Mouse (Mus musculus): ENCODE data around the gene Bysl.
A peak's percentile ranks its signal among the peaks of the same experiment; 100 is the strongest.
"Not testable (repeated sequence)": the region's sequence is repeated elsewhere in the genome, so short reads cannot be mapped to it uniquely, and the experiment has no call there.

Bysl gene

DNA sequence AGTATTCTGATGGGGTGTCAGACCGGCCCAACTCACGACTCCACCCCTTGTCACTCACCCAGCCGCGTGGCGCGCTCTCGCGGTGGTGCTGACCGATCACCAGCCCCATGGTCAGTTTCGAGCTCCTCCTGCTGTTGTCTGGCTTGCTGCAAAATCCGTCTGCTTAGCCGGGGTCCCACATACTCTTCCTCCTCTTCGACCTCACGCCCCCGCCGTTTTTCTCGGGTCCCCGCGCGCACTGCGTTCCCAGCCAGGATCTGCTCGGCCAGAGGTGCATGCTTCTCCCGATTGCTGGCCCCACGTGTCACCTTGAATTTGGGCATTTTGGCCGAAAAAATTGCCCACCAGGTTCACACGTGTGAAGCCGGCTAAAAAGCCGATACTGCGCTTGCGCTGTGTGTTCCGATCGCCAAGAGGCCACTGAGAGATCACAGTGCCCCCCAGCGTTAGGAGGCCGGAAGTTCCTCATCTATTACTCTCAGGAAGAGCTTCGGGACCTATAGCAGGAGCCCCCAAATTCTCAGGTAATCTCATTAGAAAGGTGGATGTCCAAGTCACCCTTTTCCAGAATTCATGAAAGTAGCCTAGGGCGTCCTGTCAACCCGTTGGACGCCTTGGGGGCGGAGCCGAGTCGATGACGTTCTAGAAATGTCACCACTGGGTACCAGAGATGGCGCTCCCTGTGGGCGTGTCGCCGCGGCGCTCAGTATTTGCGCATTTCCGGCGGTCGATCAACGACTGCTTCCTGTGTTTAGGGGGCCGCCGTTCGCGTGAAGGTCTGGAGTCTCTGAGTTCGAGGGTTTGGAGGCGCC, at the start of gene Bysl, which contains the start of the genes Med20 and Gm20517:
Bysl (minus strand) TSS at position 644 of the 812 bp plus-strand sequence.
Med20 (plus strand) TSS at position 734 of the 812 bp plus-strand sequence.
Gm20517 (plus strand) TSS at position 741 of the 812 bp plus-strand sequence.
- DNase-seq (ENCODE audit: low spot score in 2 of 2) = peak; percentile 95 to 97

DNA sequence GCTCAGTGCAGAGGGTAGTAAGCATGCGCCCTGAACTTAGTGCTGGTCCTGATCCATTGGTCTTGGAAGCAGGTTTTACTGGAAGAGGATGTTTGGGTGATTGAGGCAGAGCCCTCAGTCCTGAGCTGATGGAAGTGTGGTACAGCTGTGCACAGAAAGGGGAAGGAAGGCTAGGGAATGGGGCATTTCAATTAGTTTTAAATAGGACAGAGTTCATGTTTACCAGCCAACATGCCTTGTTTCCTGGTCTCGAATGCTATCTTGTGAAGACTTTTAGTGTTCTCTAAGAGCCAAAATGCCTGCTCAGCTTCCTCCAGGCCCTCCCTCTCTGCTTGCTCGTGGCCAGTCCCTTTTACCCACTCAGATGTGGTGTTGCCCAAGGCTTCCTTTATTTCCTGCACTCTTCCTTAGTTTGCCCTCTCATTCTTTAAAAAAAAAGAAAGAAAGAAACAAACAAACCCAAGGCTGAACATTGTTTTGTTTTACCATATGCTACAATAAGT, 47.5 kb upstream of the Bysl start:
- DNase-seq (ENCODE audit: low spot score in 2 of 2) = no peak

DNA sequence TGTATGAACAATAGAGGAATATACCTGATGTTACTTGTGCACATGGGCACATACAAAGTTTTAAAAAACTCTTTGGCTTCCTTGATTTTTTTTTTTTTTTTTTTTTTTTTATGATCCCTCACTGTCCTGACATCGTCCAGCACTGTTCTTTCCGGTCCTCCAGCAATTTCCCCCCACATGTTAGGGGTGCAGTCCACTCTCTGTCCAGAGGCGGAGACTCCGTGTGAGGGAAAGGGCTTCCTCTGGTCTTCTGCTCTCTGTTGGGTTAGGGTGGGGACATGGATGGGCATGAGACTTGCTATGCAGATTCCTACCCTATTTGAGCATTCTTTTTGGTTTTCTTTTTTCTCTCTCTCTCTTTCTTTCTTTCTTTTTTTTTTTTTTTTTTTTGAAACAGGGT, 46.6 kb upstream of the Bysl start:
- DNase-seq (ENCODE audit: low spot score in 2 of 2) = no peak

DNA sequence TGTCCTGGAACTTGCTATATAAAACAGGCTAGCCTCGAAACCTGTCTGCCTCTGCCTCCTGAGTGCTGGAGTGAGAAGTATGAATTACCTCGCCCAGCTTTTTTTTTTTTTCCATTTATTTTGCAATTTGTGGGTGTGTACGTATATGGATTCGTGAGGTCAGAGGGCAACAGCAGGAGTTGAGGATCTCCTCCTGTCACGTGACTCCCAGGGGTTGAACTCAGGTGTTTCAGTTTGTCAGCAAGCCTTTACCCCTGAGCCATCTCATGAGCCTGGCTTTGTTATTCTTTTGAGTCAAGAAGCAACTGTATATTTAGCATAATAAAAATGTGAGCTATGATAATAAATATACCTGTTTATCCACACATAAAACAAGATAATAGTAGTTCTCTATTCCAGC, 44.4 kb upstream of the Bysl start:
- no peak for DNase-seq (ENCODE audit: low spot score in 2 of 2)

DNA sequence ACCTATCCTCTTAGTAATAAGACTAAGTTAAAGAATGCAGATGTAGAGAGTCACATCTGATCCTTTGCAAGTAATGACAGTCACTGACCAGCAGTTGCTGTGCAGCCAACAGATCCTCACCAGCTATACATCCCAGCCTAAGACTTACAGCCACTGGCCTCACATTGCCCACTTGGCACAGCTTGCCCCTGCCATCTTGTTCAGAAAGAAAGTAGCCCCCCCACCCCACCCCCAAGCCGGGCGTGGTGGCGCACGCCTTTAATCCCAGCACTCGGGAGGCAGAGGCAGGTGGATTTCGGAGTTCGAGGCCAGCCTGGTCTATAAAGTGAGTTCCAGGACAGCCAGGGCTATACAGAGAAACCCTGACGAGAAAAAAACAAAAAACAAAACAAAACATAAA, 43.1 kb upstream of the Bysl start:
- DNase-seq (ENCODE audit: low spot score in 2 of 2) = not testable (repeated sequence)

DNA sequence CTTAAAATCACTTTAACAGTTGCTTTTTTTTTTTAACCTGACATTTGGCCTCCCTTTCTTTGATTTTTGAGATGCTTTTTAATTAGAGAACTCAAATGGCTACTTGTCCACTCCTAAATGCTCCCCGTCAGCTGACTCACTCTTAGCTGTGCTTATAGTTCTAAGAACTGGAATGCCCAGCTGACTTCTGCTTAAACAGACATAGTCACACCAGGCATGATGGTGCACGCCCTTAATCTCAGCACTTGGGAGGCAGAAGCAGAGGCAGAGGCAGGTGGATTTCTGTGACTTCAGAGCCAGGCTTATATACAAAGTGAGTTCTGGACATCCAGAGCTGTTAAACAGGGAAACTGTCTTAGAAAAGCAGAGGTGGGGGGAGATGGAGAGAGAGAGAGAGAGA, 40.7 kb upstream of the Bysl start:
- DNase-seq (ENCODE audit: low spot score in 2 of 2) = no peak

DNA sequence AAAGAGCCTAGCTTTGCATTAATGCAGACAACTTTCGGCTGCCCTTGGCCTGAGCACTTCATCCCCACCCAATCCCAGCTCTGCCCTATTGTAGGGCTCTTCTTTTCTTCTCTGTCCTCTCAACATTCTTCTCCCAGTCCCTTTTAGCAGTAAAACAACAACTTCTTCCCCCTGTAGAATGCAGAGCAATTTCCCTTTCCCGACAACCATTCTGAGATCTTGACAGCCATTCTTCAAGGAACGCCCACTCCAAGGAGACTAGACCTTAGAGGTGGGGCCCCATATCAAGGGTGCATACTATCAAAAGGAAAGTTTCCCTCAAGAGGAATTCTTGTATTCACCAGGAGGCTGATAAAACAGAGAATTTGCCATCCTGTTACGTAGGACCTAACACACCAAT, 37.7 kb upstream of the Bysl start:
- DNase-seq (ENCODE audit: low spot score in 2 of 2) = no peak

DNA sequence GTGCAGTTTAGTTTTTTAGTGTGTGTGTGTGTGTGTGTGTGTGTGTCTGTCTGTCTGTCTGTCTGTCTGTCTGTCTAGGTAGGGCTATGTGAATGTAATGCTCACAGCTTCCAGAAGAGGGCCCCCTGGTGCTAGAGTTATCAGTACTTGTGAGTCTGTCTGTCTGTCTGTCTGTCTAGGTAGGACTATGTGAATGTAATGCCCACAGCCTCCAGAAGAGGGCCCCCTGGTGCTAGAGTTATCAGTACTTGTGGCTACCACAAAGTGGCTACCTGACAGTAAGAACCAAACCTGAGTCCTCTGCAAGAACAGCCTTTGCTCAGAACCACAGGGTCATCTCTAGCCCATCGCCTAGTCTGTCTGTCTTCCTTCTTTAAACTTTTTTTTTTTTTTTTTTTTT, 35.4 kb upstream of the Bysl start:
- DNase-seq (ENCODE audit: low spot score in 2 of 2) = peak; percentile 32 to 40

DNA sequence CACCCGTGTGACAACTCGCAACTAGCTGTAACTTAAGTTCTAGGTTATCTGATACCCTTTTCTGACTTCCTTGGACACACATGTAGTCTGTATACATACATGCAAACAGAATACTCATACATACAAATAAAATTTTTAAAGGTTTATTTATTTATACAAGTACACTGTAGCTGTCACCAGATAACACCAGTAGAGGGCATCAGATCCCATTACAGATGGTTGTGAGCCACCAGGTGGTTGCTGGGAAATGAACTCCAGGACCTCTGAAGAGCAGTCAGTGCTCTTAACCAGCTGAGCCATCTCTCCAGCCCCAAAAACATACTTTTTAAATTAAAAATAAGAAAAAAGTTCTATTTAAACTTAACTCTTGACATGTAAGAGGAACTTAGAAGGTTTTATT, 31.7 kb upstream of the Bysl start:
- DNase-seq (ENCODE audit: low spot score in 2 of 2) = no peak

DNA sequence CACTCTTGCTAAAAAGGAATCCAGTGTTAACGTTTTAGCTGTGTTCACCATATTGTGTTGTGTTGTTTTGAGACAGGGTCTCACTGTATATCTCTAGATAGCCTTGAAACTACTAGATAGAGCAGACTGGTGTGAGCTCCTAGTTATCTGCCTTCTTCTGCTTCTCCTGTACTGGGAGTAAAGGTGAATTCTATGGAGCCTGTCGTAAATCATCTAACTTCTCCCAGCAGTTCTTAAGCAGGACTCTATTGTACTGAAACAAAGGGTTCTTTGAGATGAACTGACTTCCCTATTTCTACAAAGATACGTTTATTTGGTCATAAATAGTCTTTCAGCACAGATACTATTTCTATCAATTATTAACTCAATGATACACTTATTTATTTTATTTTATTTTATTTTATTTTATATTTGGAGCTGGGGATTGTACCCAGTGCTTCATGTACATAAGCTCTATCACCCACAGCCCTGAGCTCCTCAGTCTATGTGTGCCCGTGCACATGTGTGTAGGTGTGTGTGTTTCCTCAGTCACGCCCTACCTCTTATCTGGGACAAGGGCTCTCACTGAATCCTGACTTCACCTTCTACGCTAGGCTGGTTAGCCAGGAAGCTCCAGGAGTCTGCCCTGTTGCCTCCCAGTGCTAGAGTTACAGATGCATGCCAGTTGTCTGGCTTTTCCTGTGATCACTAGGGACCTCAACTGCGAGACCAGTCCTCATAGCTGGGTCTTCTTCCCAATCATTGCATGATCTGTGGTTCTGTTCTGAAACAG, 22.9 kb upstream of the Bysl start:
- DNase-seq (ENCODE audit: low spot score in 2 of 2) = no peak

DNA sequence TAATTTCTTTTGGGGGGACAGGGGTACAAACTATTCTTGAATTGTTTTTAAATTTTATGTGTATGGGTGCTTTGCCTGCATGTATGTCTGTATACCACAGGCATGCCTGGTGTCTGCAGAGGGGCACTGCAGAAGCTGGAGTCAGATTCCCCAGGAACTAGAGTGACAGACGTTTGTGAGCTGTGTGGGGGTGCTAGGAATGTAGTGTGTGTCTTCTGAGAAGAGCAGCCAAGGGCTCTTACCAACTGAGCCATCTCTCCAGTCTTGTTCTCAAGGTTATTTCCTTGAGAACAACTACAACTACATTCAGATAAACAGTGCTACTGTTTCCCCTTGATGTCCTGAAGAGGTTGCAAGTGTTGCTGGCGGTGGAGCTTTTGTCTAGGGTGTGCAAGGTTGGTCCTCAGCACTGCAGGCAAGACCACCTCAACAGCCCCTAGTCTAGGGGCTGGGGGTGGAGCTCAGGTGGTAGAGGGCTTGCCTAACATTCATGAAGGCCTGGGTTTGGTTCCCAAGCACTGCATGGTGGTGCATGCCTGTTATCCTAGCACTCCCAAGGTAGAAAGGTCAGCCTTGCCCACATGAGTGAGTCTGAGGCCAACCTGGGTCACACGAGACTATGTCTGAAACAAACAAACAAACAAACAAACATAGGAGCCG, 21.0 kb upstream of the Bysl start:
- no peak for DNase-seq (ENCODE audit: low spot score in 2 of 2)

DNA sequence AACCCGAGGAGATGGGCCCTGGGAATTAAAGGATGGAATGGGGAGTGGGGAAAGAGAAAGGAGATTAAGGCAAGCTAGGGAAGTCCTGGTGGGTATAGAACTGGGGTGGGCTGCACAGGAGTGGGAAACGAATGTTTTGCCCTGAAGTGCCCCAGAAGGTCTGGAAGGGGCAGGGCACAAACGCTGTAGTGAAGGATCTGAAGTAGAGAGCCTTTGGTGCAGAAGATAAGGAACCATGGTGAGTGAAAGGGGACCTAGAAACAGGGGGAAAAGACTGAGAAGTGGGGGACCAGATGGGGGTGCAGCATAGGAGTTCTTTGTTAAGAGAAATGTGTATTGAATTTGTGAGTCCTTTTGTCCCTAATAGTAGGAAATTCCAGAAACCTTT, 19.4 kb upstream of the Bysl start, which contains the start of gene Usp49:
Usp49 (plus strand) TSS at position 13 of the 388 bp plus-strand sequence.
- DNase-seq (ENCODE audit: low spot score in 2 of 2) = no peak

DNA sequence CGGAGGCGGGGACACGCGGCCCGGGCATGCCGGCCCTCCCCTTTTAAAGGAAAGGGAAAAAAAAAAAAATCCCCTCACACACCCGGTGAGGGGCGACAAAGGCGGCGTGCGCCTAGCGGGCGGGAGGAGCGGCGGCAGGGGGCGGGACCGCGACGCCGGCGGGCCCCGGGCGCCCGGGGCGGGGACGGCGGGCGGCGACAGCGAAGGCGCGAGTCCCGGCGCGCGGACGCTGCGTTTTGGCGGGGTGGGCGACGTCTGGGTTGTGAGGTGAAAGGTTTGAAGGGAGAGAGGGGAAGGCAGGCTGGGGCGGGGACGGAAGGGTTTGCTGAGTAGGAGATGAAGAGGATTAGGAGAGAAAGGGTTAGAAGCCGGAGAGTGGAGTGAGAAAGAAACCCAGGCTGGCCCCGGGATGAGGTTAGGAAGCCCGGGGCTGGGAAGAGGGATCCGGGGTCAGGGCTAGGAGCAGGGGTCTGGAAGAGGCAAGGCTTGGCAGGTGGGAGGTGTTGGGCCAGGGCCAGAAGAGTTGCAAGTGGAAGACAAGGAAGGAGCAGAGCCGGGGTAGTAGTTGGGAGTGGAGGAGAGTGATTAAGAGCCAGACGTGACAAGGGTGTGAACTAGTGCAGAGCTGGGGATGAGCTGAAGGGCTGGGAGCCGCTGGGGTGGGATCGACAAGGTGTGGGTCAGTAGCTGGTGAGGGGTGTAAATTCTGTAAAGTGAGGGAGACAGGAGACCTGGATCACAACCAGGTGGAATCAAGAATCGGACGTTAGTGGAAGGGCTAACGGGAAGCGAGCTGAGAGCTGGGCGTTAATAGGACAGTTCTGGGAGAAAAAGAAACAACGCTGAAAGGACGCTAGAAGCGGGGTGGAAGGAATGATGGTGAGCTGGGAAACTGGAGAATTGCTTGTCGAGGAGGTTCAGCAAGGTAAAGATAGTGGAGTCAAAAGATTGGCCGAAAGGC, 18.7 kb upstream of the Bysl start:
- no peak for DNase-seq (ENCODE audit: low spot score in 2 of 2)

DNA sequence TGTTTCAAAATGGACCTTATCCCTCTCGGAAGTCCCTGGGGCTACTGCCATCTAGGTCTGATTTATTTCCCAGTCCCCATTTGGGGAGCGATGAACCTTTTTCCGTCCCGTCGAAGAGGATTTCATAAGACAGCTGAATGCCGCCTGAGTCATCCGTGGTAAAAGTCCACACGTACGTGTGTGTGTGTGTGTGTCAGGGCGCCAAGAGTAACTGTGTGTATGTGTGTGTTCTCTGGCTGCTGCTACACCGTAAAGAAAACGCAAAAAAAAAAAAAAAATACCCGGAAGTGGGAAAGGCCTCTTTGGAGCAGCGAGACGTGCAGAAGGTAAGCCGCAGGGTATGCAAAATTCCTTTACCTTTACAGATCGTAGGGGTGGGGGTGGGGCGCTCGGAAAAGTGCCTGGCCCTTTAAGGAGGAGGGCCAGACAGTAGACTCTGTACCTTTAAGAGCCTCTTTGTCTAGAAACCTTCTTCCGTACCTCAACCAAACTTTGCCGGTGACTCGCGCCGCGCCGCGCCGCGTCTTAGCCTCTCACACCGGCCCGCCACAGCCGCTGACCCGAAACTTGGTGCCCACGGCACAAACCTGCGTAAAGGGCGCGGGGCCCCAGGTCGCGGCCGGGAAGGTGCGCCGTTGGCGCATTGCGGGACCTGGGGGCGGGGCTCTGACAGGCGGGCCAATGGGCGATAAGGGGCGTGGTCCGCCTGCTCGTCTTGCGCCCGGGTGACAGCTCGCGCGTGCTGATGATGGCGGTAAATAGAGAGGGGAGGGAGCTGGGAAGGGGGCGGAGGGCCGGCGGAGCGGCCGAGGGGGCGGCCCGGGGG, 17.8 kb upstream of the Bysl start:
- DNase-seq (ENCODE audit: low spot score in 2 of 2) = peak; percentile 91 to 93

DNA sequence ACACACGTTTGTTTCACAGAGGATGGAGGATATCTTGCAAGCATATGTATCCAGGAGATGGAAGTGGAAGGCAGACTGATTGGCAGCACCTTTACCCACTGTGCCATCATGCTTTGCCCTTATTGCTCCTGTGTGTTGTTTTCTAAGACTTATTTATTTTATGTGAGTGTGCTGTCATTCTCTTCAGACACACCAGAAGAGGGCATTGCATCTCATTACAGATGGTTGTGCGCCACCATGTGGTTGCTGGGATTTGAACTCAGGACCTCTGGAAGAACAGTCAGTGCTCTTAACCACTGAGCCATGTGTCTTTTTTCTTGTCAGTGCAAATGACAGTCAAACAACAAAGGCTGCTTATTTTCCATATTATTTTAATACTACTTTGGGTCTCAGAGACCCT, 16.5 kb upstream of the Bysl start:
- DNase-seq (ENCODE audit: low spot score in 2 of 2) = no peak

DNA sequence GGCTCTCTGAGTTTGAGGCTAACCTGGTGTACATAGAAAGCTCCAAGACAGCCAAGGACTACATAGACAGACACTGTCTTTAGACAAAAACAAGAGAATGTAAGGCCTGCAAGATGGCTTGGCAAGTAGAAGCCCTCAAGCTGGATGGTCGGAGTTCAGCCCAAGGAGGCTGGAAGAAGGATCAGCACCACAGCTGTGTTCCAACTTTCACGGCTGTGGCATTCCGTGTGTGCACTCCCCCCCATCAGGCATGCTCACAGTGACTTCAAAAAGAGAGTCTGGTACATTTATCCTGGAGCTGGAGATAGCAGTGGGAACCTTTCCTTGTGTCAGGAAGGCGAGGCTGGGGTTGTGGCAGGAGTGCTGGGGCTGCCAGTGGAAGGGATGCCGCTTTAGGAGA, 14.7 kb upstream of the Bysl start:
- no peak for DNase-seq (ENCODE audit: low spot score in 2 of 2)

DNA sequence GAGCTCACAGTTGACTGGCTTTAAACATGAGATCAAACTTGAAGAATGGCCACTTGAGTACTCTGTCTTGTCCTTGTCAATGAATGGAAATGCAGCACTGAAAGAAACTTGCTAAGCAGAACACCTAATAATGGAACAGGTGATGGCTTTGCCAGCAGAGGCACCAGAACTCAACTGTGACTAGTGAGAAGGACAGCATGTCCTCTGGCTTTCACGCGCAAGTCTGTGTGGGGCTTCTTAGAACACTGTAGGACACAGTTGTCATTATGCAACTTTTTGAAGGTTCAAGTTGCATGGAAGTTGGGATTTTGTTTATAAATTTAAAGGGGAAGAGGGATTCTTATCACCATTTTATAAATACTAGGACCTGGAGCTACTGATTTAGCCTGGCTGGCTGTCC, 13.8 kb upstream of the Bysl start:
- no peak for DNase-seq (ENCODE audit: low spot score in 2 of 2)

DNA sequence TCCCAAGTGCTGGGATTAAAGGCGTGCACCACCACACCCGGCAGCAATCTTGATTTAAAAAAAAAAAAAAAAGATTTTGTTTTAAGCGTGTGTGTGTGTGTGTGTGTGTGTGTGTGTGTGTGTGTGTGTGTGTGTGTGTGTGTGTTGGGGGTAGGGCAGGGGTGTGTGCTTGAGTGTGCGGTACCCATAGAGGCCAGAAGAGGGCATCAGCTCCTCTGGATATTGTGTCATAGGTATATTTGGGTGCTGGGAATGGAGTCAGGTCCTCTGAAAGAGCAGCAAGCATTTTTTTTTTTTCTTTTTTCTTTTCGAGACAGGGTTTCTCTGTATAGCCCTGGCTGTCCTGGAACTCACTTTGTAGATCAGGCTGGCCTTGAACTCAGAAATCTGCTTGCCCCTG, 13.3 kb upstream of the Bysl start:
- not testable (repeated sequence) for DNase-seq (ENCODE audit: low spot score in 2 of 2)

DNA sequence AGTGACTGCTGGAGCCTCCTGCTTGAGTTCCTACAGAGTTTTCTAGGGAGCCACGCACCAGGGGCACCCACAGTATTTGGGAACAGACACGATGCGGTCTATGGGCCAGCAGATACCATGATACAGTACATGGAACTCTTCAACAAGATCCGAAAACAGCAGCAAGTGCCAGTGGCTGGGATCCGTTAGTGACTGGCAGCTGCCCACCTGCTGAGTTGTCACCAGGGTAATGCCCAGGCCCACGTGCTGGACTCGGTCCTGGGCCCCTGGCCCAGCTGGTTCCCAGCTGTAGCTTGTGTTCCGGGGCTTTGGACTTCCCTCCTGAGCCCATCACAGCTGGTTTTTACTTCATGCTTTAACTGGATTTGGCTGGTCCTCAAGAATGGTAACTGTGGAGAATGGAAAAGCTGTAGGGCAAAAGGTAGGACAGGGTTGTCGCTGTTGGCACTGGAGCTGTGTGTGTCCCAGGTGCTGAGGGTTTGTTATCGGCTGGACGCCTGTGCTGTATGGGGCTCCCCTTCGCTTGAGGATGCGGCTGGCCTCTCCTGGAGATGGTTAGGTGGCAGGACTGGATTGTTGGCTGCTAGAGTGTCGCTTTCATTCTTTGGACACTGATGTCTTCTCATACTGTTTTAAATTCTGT, 11.7 kb upstream of the Bysl start:
- no peak for DNase-seq (ENCODE audit: low spot score in 2 of 2)
